Mouse (Mus musculus): ENCODE measurements around the gene Klk1b5. TPM values are rescaled to one million over a fixed set of nuclear protein-coding genes. Genes with fewer than 3 reads are reported as not detected.

The Klk1b5 gene
- polyA plus RNA-seq, 1 experiment from 2014 or later: not detected

GRCm38 (mm10) chr7:44262791-44263643, 47.3 kb downstream of the Klk1b5 start:
- Histone ChIP-seq H3K9me3 (ENCODE audit: control insufficient read depth, low read length) (no peaks in the 10 kb centered on the region), H3K4me1 (ENCODE audit: control insufficient read depth, insufficient read depth, low read length) (peaks cover 4% of the 10 kb centered on the region; the same call in 1 of the 2 replicates), H3K9ac (replicated peaks; ENCODE audit: low read depth, low read length) (peak overlapping the region; percentile 33), H3K4me3 (ENCODE audit: low read depth, low read length) (peak overlapping the region; percentile 22), H3K36me3 (ENCODE audit: control insufficient read depth, insufficient read depth, low read length) (no peaks in the 10 kb centered on the region), H3K4me2 (ENCODE audit: low read depth, low read length) (peak overlapping the region; percentile 44), H3K27ac (ENCODE audit: low read depth, low read length) (no peak overlapping the region), H3K27me3 (ENCODE audit: control insufficient read depth, insufficient read depth, low read length) (no peaks in the 10 kb centered on the region)
- ATAC-seq (ENCODE audit: low read depth): peak; percentile 86
- WGBS: 1% methylated on average over 34 of the region's 34 CpGs

GRCm38 (mm10) chr7:44268117-44268516, 52.4 kb downstream of the Klk1b5 start:
- peaks cover 4% of the 10 kb centered on the region; the same call in 1 of the 2 replicates for H3K4me1 ChIP-seq (ENCODE audit: control insufficient read depth, insufficient read depth, low read length)
- no peak overlapping the region for H3K4me2 ChIP-seq (ENCODE audit: low read depth, low read length)
- no peak for ATAC-seq (ENCODE audit: low read depth)
- H3K9ac ChIP-seq (replicated peaks; ENCODE audit: low read depth, low read length): no peak overlapping the region
- no peaks in the 10 kb centered on the region for H3K27me3 ChIP-seq (ENCODE audit: control insufficient read depth, insufficient read depth, low read length)
- no peak overlapping the region for H3K27ac ChIP-seq (ENCODE audit: low read depth, low read length)
- no peak overlapping the region for H3K4me3 ChIP-seq (ENCODE audit: low read depth, low read length)
- H3K9me3 ChIP-seq (ENCODE audit: control insufficient read depth, low read length): no peaks in the 10 kb centered on the region
- no peaks in the 10 kb centered on the region for H3K36me3 ChIP-seq (ENCODE audit: control insufficient read depth, insufficient read depth, low read length)
- 83% methylated on average over 11 of the region's 11 CpGs for WGBS

GRCm38 (mm10) chr7:44269397-44269796, 53.7 kb downstream of the Klk1b5 start:
- Histone ChIP-seq H3K9me3 (ENCODE audit: control insufficient read depth, low read length) (no peaks in the 10 kb centered on the region), H3K27me3 (ENCODE audit: control insufficient read depth, insufficient read depth, low read length) (no peaks in the 10 kb centered on the region), H3K27ac (ENCODE audit: low read depth, low read length) (no peak overlapping the region), H3K9ac (replicated peaks; ENCODE audit: low read depth, low read length) (no peak overlapping the region), H3K4me3 (ENCODE audit: low read depth, low read length) (no peak overlapping the region), H3K36me3 (ENCODE audit: control insufficient read depth, insufficient read depth, low read length) (no peaks in the 10 kb centered on the region), H3K4me2 (ENCODE audit: low read depth, low read length) (no peak overlapping the region), H3K4me1 (ENCODE audit: control insufficient read depth, insufficient read depth, low read length) (no peaks in the 10 kb centered on the region)
- no peak for ATAC-seq (ENCODE audit: low read depth)
- 94% methylated on average over 2 of the region's 2 CpGs for WGBS

Other genes starting within 250 kb of the Klk1b5 start
- not detected in 2 replicates for gene Klk1b1, start 249.2 kb upstream of the Klk1b5 start, polyA plus RNA-seq (2014; fragmentation: Nextera tagmentation; extraction: Ambion mirVana)
- not detected in 2 replicates for gene Klk1b9, start 239.9 kb upstream of the Klk1b5 start, polyA plus RNA-seq (2014; fragmentation: Nextera tagmentation; extraction: Ambion mirVana)
- gene Klk1b11, start 220.1 kb upstream of the Klk1b5 start, polyA plus RNA-seq (2014; fragmentation: Nextera tagmentation; extraction: Ambion mirVana): not detected in 2 replicates
- not detected in 2 replicates for gene Klk1b26, start 203.8 kb upstream of the Klk1b5 start, polyA plus RNA-seq (2014; fragmentation: Nextera tagmentation; extraction: Ambion mirVana)
- not detected in 2 replicates for gene Klk1b27, start 163.7 kb upstream of the Klk1b5 start, polyA plus RNA-seq (2014; fragmentation: Nextera tagmentation; extraction: Ambion mirVana)
- gene Klk1b21, start 113.6 kb upstream of the Klk1b5 start, polyA plus RNA-seq (2014; fragmentation: Nextera tagmentation; extraction: Ambion mirVana): not detected in 2 replicates
- gene Klk1b22, start 103.3 kb upstream of the Klk1b5 start, polyA plus RNA-seq (2014; fragmentation: Nextera tagmentation; extraction: Ambion mirVana): not detected in 2 replicates
- gene Klk1b16, start 79.2 kb upstream of the Klk1b5 start, polyA plus RNA-seq (2014; fragmentation: Nextera tagmentation; extraction: Ambion mirVana): not detected in 2 replicates
- gene Klk1b24, start 27.7 kb upstream of the Klk1b5 start, polyA plus RNA-seq (2014; fragmentation: Nextera tagmentation; extraction: Ambion mirVana): not detected in 2 replicates
- gene Klk1b3, start 17.8 kb upstream of the Klk1b5 start, polyA plus RNA-seq (2014; fragmentation: Nextera tagmentation; extraction: Ambion mirVana): not detected in 2 replicates
- gene Klk1b4, start 8.5 kb upstream of the Klk1b5 start, polyA plus RNA-seq (2014; fragmentation: Nextera tagmentation; extraction: Ambion mirVana): not detected in 2 replicates
- not detected in 2 replicates for gene Klk1, start 9.4 kb downstream of the Klk1b5 start, polyA plus RNA-seq (2014; fragmentation: Nextera tagmentation; extraction: Ambion mirVana)
- gene Gm36864, start 20.2 kb downstream of the Klk1b5 start, polyA plus RNA-seq (2014; fragmentation: Nextera tagmentation; extraction: Ambion mirVana): not detected in 2 replicates
- gene 1700028J19Rik, start 30.8 kb downstream of the Klk1b5 start, polyA plus RNA-seq (2014; fragmentation: Nextera tagmentation; extraction: Ambion mirVana): 1.5 and 1.6 TPM in 2 replicates
- 164 and 180 TPM in 2 replicates for gene 2410002F23Rik, start 30.8 kb downstream of the Klk1b5 start, polyA plus RNA-seq (2014; fragmentation: Nextera tagmentation; extraction: Ambion mirVana)
- not detected in 2 replicates for gene Acp4, start 41.4 kb downstream of the Klk1b5 start, polyA plus RNA-seq (2014; fragmentation: Nextera tagmentation; extraction: Ambion mirVana)
- not detected in 2 replicates for gene Gm15517, start 45.5 kb downstream of the Klk1b5 start, polyA plus RNA-seq (2014; fragmentation: Nextera tagmentation; extraction: Ambion mirVana)
- gene Clec11a, start 91.0 kb downstream of the Klk1b5 start, polyA plus RNA-seq (2014; fragmentation: Nextera tagmentation; extraction: Ambion mirVana): 2.8 and 4.6 TPM in 2 replicates
- 39.9 and 62.7 TPM in 2 replicates for gene Shank1, start 94.3 kb downstream of the Klk1b5 start, polyA plus RNA-seq (2014; fragmentation: Nextera tagmentation; extraction: Ambion mirVana)
- 52.7 and 68.4 TPM in 2 replicates for gene Syt3, start 168.2 kb downstream of the Klk1b5 start, polyA plus RNA-seq (2014; fragmentation: Nextera tagmentation; extraction: Ambion mirVana)
- 2.0 and 2.6 TPM in 2 replicates for gene 1700008O03Rik, start 169.9 kb downstream of the Klk1b5 start, polyA plus RNA-seq (2014; fragmentation: Nextera tagmentation; extraction: Ambion mirVana)
- gene Lrrc4b, start 213.1 kb downstream of the Klk1b5 start, polyA plus RNA-seq (2014; fragmentation: Nextera tagmentation; extraction: Ambion mirVana): 21.9 and 28.1 TPM in 2 replicates
- gene Aspdh, start 249.4 kb downstream of the Klk1b5 start, polyA plus RNA-seq (2014; fragmentation: Nextera tagmentation; extraction: Ambion mirVana): 3.3 and 5.2 TPM in 2 replicates

Measured in neural tube, embryonic 14.5 days (tissue).